Mouse (Mus musculus) forebrain, embryonic 11.5 days (tissue): Measurements from ENCODE around the gene Jade2. TPM values are rescaled to one million over a fixed set of nuclear protein-coding genes. Genes with fewer than 3 reads are reported as not detected.

Experiments
- ATAC-seq: fragments of 200-750 bp; cut with Nextera tagmentation; replicated peaks from 2 replicates; pipeline ENCODE4 v1.8.0; 2017; ENCODE audit warnings: moderate TSS enrichment; ENCODE audit not compliant: low FRiP score
- DNase-seq: peaks from one replicate; pipeline ENCODE4 v3.0.0-alpha.2; 2017; ENCODE audit warnings: low spot score
- H3K27ac ChIP-seq: fragments of 300-500 bp; sonication (generic); 2 replicates; pipeline ENCODE4 v1.5.1; 2014; ENCODE audit warnings: low read depth, low read length
- H3K27me3 ChIP-seq: fragments of 300-500 bp; sonication (generic); 2 replicates; pipeline ENCODE4 v1.6.1; 2014; ENCODE audit warnings: mild to moderate bottlenecking, low read length, mixed read lengths; ENCODE audit not compliant: control insufficient read depth, insufficient read depth
- H3K36me3 ChIP-seq: fragments of 300-500 bp; sonication (generic); 2 replicates; pipeline ENCODE4 v1.6.1; 2014; ENCODE audit warnings: mild to moderate bottlenecking, low read length, moderate library complexity, mixed read lengths; ENCODE audit not compliant: control insufficient read depth, insufficient read depth
- H3K4me1 ChIP-seq: fragments of 300-500 bp; sonication (generic); replicated peaks from 2 replicates; pipeline ENCODE4 v1.6.1; 2014; ENCODE audit warnings: low read length, mixed read lengths; ENCODE audit not compliant: control insufficient read depth, insufficient read depth
- H3K4me2 ChIP-seq: fragments of 300-500 bp; sonication (generic); 2 replicates; pipeline ENCODE4 v1.6.1; 2014; ENCODE audit warnings: low read depth, mild to moderate bottlenecking, low read length, moderate library complexity, mixed read lengths; ENCODE audit not compliant: severe bottlenecking
- H3K4me3 ChIP-seq: fragments of 300-500 bp; sonication (generic); 2 replicates; pipeline ENCODE4 v1.5.1; 2014; ENCODE audit warnings: low read depth, low read length
- H3K9ac ChIP-seq: fragments of 300-500 bp; sonication (generic); 2 replicates; pipeline ENCODE4 v1.6.1; 2014; ENCODE audit warnings: low read length
- H3K9me3 ChIP-seq: fragments of 300-500 bp; sonication (generic); 2 replicates; pipeline ENCODE4 v1.6.1; 2016; ENCODE audit warnings: low read length, mixed read lengths; ENCODE audit not compliant: control insufficient read depth
- WGBS: fragments of 180-500 bp; shearing (Covaris S2); extraction: QIAGEN DNeasy Blood & Tissue Kit; methylation state at CpG from one replicate; pipeline ENCODE4 v1.1.7; 2014; 5-methylcytosine and 5-hydroxymethylcytosine counted together
- polyA plus RNA-seq: library from polyadenylated mRNA; unstranded; fragments of >200 nt; fragmentation: Nextera tagmentation; extraction: Ambion mirVana; gene quantifications from 2 replicates; pipeline ENCODE4 v1.2.1, GENCODE M21; 2014

Gene Jade2
- polyA plus RNA-seq, 1 experiment from 2014 or later = 0.29 TPM

- no peaks in the 10 kb centered on the region for H3K36me3 ChIP-seq
- no peak overlapping the region for H3K9ac ChIP-seq
- no peaks in the 10 kb centered on the region for H3K9me3 ChIP-seq
- H3K4me1 ChIP-seq = no peaks in the 10 kb centered on the region
- WGBS = 78% methylated on average over 7 of the region's 7 CpGs
- no peak overlapping the region for H3K4me2 ChIP-seq
- no peak for DNase-seq
- no peak for ATAC-seq
- no peak overlapping the region for H3K27ac ChIP-seq
- H3K4me3 ChIP-seq = no peak overlapping the region
- no peaks in the 10 kb centered on the region for H3K27me3 ChIP-seq
Observed at GRCm38 (mm10) chr11:51881776-51882175, 24.3 kb upstream of the Jade2 start.

DNA sequence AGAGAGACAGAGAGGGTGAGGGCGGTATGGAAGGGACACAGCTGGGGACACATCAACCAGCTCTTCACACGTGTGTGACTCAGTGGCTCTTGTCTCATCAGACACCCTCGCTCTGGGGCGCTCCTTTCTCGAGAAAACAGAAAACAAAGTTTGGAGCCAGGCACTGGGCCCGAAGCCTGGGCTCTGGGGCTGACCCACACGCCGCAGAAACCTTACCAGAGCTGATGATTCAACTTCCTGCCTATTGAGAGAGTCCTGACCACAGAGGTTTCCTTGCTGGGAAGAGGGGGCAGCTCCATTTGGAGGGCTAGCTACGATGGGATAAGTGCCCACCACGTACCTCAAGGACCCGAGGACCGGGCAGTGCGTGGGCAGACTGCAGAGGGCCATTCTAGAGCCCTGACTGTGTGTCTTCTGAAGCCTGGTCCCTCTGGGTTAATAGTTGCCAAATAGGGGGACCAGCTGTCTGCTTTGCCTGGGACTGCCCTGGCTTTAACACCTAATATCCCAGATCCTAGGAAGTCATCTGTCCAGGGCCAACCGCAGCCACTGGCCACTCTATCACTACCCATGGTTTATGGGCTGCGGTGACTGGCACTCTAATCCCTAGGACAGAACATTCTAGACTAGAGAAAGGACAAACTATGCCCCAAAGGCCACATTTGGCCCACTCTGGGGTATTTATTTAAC is 23.7 kb upstream of the Jade2 start:
- DNase-seq (no peak), ATAC-seq (no peak)
- Histone ChIP-seq H3K4me3 (no peak overlapping the region), H3K4me1 (no peaks in the 10 kb centered on the region), H3K4me2 (no peak overlapping the region), H3K36me3 (no peaks in the 10 kb centered on the region), H3K9ac (no peak overlapping the region), H3K9me3 (no peaks in the 10 kb centered on the region), H3K27me3 (no peaks in the 10 kb centered on the region), H3K27ac (no peak overlapping the region)
- 90% methylated on average over 15 of the region's 15 CpGs for WGBS

DNA sequence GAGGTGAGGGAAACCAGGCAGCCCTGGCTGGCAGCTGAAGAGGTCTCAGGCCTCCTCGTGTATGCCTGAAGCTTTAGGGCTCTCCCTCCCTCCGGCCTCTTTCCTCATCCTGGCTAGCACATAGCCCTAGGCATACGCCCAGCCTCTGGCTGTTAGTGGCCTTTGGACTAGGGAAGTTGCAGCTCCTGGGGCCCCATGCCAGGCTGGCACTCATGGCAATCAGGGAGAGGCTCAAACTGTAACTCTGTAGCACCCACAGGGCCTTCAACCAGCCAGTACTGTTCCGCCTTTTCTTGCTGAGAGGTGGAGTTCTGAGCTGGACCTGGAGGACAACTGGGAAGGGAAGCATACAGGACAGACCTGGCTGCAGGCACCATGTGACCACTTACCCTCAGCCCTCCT is 19.5 kb upstream of the Jade2 start:
- Histone ChIP-seq H3K4me1 (no peaks in the 10 kb centered on the region), H3K4me3 (no peak overlapping the region), H3K27me3 (no peaks in the 10 kb centered on the region), H3K27ac (no peak overlapping the region), H3K4me2 (no peak overlapping the region), H3K9me3 (no peaks in the 10 kb centered on the region), H3K36me3 (no peaks in the 10 kb centered on the region), H3K9ac (no peak overlapping the region)
- 74% methylated on average over 4 of the region's 4 CpGs for WGBS
- no peak for DNase-seq
- ATAC-seq = no peak

GRCm38 (mm10) chr11:51875792-51876195 is 18.3 kb upstream of the Jade2 start:
- WGBS = 28% methylated on average over 4 of the region's 4 CpGs
- ATAC-seq (no peak), DNase-seq (no peak)
- no peaks in the 10 kb centered on the region for H3K36me3 ChIP-seq
- no peaks in the 10 kb centered on the region for H3K4me1 ChIP-seq
- no peaks in the 10 kb centered on the region for H3K9me3 ChIP-seq
- H3K9ac ChIP-seq = no peak overlapping the region
- no peak overlapping the region for H3K4me3 ChIP-seq
- H3K27me3 ChIP-seq = no peaks in the 10 kb centered on the region
- H3K27ac ChIP-seq = no peak overlapping the region
- H3K4me2 ChIP-seq = no peak overlapping the region

- 78% methylated on average over 1 of the region's 1 CpGs for WGBS
- DNase-seq (no peak), ATAC-seq (no peak)
- Histone ChIP-seq H3K36me3 (no peaks in the 10 kb centered on the region), H3K9ac (no peak overlapping the region), H3K4me1 (no peaks in the 10 kb centered on the region), H3K9me3 (no peaks in the 10 kb centered on the region), H3K4me2 (no peak overlapping the region), H3K27ac (no peak overlapping the region), H3K27me3 (no peaks in the 10 kb centered on the region), H3K4me3 (no peak overlapping the region)
Observed at GRCm38 (mm10) chr11:51875086-51875485, 17.6 kb upstream of the Jade2 start.

DNA sequence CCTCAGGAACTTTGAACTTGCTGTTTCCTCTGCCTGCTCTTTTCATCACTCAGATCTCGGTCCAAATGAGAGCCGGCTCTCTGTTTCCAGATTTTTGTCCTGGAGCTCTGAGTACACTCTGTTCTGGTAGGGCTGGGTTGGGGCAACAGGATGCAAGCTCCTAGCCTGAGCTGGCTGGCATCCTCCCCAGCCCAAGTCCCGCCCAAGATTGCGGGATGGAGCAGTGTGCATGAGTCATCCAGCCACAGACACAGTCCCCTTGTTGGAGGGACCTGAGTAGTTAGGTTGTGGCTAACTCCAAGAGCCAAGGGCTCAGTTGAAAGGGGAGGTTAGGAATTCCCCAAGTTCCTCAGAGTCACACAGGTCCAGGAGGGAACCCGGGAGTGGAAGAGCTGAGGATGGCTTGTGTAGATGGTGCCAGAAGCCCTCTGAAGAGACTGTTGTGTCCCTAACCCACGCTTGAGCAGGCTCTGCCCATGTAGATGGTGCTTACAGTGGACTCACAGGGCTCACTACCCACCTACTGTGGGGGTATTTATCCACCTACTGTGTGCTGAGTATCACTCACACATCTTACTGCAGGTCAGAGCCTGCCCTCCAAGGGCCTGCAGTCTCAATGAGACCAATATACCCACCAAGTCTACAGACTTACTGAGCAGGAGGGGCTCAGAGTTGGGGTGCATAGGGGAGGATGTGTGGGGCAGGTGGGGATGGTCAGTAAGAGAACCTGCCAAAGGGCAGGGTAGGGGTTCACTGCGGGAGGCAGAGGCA is 17.0 kb upstream of the Jade2 start:
- H3K9me3 ChIP-seq = no peaks in the 10 kb centered on the region
- no peaks in the 10 kb centered on the region for H3K4me1 ChIP-seq
- WGBS = 90% methylated on average over 7 of the region's 7 CpGs
- no peak overlapping the region for H3K4me2 ChIP-seq
- H3K27ac ChIP-seq = no peak overlapping the region
- H3K4me3 ChIP-seq = no peak overlapping the region
- no peak overlapping the region for H3K9ac ChIP-seq
- ATAC-seq (no peak), DNase-seq (no peak)
- no peaks in the 10 kb centered on the region for H3K36me3 ChIP-seq
- no peaks in the 10 kb centered on the region for H3K27me3 ChIP-seq

DNA sequence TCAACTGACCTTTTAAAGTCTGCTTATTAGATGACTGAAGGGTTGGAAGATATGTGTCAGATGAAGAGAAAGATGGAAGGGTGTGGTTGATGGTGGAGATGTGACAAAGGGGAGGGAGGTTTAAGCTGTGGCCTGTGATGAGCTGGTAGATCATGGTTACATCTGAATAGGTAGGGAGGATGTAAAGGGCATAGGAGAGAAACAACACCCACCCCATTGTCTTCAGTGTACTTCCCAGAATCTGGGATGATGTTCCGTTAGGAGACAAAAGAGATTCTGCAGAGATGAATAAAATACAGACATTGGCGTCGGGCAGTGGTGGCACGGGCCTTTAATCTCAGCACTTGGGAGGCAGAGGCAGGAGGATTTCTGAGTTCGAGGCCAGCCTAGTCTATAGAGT is 15.7 kb upstream of the Jade2 start:
- no peaks in the 10 kb centered on the region for H3K4me1 ChIP-seq
- H3K27ac ChIP-seq = no peak overlapping the region
- no peak overlapping the region for H3K4me2 ChIP-seq
- no peak overlapping the region for H3K9ac ChIP-seq
- no peaks in the 10 kb centered on the region for H3K27me3 ChIP-seq
- 90% methylated on average over 5 of the region's 5 CpGs for WGBS
- no peaks in the 10 kb centered on the region for H3K36me3 ChIP-seq
- no peaks in the 10 kb centered on the region for H3K9me3 ChIP-seq
- H3K4me3 ChIP-seq = no peak overlapping the region
- DNase-seq = no peak
- ATAC-seq = no peak

DNA sequence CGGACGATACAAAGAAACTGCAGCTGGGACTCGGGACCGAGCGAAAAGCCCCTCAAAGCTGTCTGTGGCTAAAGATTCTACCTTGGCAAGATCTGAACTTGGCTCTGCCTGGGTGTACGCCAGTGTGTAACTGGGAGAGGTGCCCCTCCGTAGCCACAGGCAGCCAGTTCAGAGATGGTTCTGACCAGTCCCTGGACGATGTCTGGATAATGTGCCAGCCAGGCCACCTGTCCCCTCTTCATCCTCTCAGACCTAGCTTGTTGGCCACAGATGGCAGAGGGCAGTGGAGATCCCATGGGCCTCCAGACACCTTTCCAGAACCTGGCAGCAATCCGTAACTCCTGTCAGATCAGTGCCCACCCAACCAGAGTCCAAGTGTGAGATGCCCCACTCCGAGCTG is 9.8 kb upstream of the Jade2 start:
- no peak overlapping the region for H3K4me2 ChIP-seq
- H3K4me3 ChIP-seq = no peak overlapping the region
- DNase-seq (no peak), ATAC-seq (no peak)
- H3K9me3 ChIP-seq = no peaks in the 10 kb centered on the region
- no peak overlapping the region for H3K27ac ChIP-seq
- H3K9ac ChIP-seq = no peak overlapping the region
- WGBS = 89% methylated on average over 10 of the region's 10 CpGs
- H3K4me1 ChIP-seq = no peaks in the 10 kb centered on the region
- no peaks in the 10 kb centered on the region for H3K27me3 ChIP-seq
- no peaks in the 10 kb centered on the region for H3K36me3 ChIP-seq

DNA sequence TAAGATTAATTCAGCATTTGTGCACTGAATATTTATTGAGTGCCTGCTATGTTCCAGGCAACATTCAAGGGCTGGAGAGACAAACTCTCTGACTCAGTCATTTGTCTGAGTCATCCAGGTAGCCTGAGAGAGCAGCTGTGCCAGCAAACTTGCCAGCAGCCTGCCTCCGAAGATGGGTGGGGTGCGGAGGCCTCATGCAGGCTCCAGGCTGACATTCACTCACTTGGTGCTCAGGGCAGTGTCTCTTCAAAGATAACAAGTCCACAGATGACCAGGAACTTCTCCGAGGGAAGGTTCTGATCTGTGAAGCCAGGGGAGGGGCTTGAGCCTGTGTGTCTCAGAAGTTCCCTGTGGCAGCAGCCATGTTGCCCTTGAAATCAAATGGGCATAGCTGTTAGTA is 8.6 kb upstream of the Jade2 start:
- Histone ChIP-seq H3K4me1 (no peaks in the 10 kb centered on the region), H3K4me3 (no peak overlapping the region), H3K9me3 (no peaks in the 10 kb centered on the region), H3K4me2 (no peak overlapping the region), H3K27ac (no peak overlapping the region), H3K9ac (no peak overlapping the region), H3K27me3 (no peaks in the 10 kb centered on the region), H3K36me3 (no peaks in the 10 kb centered on the region)
- ATAC-seq (no peak), DNase-seq (no peak)
- WGBS = 76% methylated on average over 3 of the region's 3 CpGs
